Mouse (Mus musculus) ovary, postnatal 14 days (tissue): ENCODE measurements at regions not wholly inside any gene's neighbourhood (a gene's known extent, or its start where the extent isn't known, plus 50 kb on each side); places are given as distances from the start of the nearest gene placed in this dataset.

ENCODE experiments used
- DNase-seq: peaks from one replicate; pipeline ENCODE4 v3.0.0; 2022; ENCODE audit warnings: low spot score

DNA sequence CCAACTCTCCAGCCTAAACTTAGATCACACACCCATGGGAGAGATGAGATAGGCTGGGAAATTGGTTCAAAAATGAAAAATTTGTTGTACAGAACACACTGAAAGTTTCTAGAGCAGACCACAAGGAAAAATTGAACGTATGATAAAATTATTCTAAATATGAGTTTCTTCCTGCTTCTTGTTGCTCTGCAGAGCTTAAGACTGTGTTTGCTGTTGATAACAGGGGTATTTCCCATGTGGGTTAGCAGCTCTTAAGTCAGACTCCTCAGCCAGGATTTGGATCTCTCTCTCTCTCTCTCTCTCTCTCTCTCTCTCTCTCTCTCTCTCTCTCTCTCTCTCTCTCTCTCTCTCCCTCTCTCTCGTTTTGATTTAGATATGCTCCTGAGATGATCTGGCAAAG lies 173.5 kb upstream of the Stt3b start:
- no peak for DNase-seq

DNA sequence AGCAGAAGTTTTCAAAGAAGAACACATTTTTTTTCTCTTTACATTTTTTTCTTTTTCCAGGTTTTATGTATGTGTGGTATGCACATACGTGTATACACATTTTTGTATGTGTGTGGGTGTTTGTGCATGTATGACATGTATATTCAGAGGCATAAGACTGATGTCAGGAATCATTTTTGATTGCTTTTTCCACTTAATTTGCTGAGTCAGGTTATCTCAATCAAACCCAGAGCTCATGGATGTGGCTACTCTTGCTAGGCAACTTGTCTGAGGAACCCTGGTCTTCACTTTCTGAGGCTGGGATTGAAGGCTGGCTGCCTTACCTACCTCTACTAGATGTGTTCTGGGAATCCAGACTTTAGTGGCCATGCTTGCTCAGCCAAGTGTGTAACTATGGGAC lies 174.2 kb upstream of the Stt3b start:
- DNase-seq, result no peak

DNA sequence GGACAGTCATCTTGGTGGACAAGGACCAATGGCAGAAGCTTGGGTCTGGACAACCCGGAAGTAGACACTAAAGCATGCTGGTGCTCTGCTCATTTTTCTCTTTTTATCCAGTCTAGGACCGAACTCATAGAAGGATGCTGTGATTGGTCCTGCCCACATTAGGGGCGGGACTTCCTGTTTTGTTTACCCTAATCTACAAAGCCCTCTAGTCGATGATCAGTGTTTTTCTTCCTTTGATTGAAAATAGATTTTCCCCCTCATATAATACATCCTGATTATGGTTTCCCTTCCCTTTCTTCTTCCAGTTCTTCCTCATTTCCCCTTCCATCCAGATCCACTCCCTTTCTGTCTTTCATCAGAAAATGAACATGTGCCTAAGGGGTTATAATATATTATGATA lies 175.0 kb upstream of the Stt3b start:
- DNase-seq, result no peak

DNA sequence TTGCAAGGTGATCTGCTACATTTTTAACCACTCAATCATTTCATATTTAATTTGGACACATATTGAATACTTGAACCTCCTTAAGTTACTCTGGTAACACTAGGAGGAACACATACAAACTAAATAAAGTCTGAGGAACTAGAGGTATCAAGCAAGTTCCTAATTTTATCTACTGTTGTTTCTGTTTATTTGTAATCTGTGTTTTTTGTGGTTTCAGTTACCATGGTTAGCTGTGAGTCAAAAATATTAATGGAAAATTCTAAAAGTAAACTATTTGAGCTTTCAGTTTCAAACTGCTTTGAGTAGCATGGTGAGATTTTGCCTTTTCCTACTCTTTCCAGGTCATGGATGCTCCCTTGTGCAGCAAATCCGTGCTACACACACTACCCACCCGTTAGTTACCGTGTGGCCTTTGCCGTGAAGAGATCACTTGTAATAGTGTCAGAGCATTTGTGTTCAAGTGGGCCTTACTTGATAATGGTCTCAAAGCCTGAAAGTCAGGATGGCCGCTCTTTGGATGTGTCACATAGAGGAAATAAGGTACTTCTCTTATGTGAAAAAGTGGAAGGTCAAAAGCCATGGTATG lies 177.0 kb upstream of the Stt3b start:
- DNase-seq, result no peak

DNA sequence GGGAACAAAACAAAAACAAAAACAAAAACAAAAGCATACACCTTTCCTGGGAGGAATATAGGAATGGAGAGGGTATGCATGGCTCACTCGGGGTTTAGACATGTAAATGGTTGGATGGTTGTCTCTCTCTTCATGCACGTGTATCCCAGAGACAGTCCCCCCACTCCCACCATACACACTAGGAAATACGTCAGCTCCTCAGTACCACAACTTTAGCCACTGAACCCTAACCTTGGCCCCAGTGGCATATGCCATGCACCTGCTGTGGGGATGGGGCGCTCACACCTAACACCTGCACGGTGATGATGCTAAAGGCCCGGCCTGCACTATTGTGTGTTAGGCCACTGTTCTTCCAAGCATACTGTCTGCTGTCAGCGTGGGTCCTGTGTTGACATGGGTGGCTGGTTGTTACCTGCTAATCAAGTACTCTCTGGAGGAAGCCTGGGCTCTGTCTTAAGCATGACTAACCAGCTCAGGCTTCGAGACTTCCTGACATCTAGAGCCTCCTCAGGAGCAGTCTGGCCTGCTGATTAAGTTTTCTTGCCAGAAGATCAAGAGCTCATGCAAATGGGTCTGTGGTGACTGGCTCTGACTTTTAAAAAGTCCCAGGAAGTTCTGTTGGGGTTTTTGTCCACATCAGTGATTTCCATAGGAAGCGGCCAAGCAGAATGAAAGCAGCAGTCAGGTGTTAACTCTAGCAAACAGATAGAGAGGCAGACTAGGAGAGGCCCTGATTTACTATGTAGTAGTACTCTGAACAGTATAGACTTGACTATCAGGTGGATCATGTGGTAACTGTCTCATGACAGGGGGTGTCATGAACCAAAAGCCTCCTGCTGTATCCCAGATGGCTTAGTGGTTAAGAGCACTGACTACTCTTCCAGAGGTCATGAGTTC lies 178.9 kb upstream of the Stt3b start:
- DNase-seq, result no peak

DNA sequence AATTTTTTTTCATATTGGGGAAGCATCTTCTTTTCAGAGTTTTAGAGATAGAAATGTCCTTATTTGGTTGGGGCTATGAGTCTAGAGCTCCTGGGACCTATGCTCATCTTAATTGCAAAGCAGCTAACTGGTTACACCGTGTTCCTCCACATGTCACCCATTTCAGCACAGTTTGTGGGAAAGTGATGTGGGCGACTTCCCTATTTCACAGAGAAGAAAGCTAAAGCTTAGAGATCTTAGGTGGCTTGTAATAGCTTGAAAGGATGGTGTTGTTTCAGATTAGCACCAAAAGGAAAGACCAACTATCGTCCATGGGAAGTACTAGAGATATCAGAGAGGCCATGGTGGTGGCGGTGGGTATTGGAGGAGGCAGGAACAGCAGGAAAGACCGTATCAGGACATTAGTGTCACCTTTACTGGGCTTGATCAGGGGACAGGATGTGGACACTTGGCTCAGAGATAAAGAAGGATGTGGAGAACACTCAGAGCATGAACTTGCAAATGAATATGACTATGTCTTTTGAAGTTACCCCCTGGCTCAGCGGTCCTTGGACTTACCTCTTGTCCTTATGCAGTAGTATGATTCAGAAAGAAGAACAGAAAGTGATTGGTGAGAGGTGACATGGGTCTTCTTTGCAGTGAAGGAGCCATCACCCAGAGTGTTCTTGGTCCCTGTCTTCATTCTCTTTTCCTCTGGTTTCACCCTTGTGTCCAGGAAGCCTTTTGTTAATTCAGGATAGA lies 182.4 kb upstream of the Stt3b start:
- DNase-seq, result no peak

DNA sequence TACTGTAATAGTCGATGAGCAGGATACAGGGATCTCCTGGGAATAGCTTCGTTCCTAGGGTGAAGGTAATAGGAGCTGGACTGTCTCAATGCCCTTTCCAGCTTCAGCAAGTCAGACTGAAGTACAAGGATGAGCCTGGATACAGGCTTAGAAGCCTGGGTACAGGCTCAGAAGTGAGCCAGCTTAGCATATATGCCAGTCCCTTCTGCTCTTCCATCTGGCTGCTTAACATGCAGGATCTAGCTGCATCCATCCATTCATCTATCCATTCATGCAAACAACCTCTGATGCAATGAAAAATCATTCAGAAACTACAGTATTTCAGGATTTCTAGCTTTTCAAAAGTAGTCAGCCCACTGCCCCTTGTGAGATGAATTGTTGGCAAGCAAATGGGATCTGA lies 183.5 kb upstream of the Stt3b start:
- DNase-seq, result no peak

DNA sequence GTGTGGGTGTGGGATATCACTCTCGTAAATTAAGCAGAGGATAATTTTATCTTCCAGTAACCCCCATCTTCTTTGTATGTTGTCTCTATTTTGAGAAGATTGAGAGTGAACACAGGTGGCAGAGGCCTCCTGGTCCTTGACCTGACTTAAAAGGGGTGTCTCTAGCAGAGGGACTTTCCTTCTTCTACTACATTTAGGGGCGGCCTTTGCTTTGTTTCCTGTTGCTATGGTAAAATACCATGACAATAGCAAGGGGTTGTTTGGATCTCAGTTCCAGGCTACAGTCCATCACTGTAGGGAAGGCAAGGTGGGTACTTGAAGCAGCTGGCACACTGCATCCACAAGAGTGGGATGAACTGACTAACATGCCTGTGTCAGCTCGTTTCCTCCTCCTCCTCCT lies 189.3 kb upstream of the Stt3b start:
- DNase-seq, result no peak

DNA sequence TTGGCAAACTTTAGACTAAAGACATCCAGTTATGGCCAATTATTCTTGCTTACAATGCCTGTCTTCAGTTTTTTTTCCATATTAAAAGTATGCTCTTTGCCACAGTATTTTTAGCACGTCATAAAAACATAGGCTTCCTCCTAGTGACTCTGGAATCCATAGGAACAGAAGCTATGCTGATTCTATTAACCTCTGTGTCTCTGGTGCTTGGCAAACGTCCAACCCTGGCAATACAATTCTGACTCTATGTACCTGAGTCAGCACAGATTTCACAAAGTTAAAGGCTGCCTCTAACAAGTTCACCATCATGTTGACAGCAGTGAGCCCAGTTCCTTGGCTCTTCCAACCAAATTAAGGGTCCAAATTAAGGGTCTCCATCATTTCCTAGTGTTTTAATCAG lies 194.6 kb upstream of the Stt3b start:
- no peak for DNase-seq

DNA sequence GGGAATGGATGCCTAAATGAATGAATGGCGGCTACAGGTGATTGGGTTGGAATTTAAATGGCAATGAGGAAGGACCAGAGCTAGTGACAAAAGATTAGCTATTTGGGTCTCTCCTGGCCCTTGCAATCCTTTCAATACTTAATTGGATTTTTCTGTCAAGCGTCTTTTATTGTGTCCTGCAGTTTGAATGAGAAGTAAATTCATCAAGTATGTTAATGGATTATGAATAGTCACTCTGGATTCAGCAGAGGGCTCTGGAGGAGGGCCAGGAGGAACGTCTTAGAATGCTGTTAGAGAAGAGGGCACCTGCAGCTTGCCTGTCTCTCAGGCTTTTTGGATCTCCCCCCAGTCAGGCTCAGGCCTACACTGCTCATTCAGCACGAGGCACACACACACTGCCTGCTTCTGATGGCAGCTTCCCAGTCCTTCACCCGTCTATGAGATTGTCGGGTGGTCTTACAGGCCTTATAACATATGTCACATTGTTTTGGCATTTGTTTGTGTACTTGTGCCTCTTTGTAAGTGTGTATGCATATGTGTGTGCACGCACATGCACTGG lies 197.0 kb upstream of the Stt3b start:
- DNase-seq, result no peak

DNA sequence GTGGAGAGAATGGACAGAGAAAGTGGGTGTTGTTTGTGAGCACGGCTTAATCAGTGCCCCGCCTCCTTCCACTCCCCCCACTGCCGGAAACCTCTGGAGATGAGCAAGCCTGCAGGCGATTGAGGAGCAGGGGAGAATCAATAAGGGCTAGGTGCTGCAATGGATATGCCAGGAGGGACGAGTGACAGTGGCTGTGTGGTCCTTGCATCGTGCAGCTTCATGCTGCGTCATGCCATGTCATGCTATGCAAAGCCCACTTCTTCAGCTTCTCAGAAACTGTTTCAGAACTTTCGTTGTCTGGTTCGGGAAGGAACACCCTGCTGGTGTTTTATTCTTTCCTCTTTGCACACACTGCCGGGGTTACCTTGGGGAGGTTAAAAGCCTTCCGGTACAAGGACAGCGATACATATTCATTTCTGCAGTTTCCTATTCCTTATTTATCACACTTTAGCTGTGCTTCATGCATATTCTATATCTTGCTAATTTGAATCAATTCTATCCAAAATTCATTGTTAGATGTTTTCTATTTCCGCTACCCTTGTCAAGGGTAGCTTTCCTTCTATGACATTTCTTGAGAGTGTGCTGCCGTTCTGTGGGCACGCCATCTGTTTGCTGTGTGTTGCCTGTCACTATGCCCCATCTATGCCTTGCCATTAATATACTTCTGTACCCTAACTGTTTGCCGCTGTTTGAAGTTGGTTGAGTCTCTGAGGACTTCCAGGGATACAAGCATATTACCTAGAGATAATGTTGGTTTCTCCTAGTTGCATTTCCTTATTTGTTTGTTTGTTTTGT lies 202.8 kb upstream of the Stt3b start:
- DNase-seq, result no peak

DNA sequence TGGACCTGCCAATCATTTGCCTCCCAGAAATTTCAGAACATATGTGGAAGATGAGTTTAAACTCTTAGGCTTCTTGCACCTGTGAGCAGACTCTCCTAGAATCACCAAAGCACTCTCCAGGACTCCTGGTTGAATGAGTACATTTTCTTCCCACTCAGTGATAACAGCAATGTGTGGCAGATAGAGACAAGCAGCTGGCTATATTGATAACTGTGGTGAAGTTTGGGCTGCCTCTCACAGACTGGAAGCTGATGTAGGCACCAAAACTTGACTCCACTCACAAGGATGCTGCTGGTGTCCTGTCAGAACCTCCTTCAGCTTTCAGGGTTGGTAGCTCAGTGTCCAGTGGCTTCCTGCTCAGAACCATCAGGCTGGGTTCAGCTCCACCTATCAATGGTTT lies 207.7 kb upstream of the Stt3b start:
- DNase-seq, result no peak

DNA sequence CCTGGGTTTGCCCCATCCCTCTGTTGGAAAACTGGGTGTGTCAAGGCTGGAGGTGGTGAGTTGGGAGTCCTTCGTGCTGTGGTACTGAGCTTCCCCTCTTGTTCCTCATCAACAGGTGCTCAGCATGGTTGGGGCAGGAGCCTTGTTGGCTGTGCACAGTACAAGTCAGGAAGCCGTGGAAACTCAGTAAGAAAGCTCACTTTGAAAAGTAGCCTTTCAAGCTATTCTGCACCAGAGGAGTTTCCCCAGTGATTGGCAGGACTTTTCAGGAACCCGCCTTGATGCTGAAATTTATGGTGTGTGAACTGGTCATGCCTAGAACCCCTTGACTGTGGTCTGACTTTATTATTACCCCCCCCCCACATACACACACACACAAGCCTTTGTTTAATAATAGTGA lies 213.9 kb upstream of the Stt3b start:
- DNase-seq, result no peak

DNA sequence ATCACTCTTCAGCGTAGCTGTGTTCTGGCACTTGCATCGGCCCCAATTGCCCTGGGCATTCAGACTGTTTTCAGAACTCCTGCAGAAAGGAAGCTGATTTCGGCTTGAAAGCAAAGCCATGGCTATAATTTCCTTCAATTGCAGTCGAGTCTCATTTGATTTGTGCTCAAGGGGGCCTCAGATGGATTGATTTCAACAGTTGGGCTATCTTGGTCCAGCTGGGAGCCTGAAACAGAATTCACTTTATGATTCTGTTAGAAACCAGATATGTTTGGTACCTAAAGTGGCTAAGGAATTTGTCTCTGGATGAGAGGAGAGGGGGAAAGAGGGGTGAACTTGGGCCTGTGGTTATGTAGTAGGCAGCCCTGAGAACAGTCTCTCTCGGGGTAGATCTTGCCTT lies 214.4 kb upstream of the Stt3b start:
- no peak for DNase-seq

DNA sequence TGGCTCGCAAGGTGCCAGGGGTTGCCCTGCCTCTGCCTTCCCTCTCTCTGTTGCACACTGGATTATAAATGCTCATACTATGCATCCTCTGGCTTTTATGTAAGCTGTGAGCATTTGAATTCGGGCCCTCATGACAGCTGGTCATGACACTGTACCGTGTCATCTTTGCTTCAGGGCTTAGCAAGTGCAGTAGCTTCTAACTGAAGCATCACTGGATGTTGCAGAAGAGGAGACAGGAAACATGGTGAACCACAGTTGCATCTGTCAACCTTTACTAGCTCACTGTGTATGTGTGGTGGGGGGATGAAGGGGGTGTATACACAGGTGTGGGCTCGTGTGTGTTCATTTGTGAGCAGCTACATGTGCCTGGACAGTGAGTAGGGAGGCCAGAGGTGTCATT lies 216.1 kb upstream of the Stt3b start:
- no peak for DNase-seq

DNA sequence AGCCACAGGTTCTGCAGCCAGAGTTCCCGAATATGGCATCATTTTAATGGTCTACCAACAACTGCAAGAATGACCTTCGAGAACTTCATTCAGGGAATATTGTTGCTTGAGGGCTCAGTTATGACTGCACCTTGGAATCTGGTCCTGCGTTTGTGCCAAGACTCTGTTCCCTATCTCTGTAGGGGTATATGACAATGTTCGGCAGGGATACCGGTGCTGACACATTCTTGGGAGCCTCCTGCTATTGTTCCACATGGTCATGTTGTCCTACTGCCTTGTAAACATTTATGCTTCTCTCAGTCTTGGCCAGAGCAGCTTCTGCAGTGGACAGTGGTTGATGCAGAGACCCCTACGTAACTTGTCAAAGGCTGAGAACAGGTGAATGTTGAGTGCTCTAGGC lies 216.8 kb upstream of the Stt3b start:
- no peak for DNase-seq

DNA sequence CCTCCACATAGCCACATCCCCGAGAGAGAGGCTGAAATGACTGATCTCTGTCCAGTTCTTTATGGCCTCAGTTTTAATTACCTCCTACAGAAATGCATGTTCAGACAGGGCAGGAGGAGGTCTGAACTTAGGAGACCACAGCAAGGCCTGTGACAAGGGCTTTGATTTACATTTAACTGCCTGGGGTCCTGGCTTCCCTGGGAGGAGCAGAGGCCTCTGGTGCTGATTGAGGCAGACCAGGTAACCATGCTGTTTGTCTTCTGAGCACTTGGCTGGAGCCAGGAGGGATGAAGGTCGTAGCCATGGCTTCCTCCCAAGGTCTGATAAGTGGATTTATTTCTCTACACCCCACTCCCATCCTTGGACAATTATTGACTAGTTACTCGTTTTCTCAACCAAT lies 224.0 kb upstream of the Stt3b start:
- DNase-seq, result no peak

DNA sequence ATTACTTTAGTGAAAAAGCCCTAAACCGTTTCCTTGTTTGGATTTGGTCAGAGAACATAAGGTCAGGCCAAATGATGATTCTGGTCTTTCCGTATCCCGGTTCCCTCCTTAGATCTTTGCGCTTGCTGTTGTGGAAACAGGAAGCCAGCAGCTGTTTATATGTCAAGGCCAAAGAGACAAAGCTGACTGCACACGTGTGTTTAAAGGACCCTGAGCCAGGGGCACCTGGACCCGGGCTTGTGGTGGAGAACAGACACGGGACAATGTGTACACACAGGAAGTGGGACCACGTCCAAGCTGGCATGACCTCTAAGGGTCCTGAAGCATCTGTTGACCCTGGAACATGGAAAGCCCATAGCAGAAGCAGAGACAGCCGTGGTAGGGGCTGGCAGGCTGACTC lies 233.4 kb upstream of the Stt3b start:
- DNase-seq, result no peak

DNA sequence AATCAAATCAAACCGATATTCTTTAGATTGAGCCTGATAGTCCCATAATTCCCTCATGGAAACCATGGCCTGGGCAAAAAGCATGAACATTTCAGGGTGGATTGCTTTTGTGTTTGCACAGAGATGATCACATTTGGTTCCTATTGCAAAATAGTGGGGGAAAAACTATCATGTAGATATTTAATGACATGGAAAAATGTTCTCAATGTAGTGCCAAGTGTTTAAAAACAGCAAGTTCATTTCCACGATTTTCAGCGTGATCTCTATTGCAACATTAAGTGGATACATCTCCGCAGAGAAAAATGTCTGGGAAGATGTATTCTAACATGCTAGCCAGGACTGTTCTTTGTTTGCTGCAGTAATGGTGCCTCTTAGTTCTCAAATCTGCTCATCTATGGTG lies 235.0 kb upstream of the Stt3b start:
- no peak for DNase-seq

DNA sequence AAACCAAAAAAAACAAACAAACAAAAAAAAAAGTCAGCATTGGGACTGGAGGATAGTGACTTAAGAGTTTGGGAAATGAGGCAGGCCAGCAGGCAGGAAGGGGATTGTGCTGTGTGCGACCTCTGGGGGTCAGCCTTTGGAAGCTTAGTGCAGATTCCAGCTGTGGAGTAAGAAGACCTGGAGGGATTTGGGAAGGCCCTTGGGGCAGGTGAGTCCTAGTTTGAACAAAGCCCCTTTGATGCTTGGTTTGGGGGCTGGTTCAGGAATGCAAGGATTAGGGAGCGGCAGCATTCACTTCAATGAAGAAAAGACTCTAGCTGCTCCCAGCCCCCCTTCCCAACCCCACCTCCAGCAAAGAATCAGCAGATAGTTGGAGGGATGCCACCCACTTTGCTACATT lies 235.6 kb upstream of the Stt3b start:
- DNase-seq, result no peak

DNA sequence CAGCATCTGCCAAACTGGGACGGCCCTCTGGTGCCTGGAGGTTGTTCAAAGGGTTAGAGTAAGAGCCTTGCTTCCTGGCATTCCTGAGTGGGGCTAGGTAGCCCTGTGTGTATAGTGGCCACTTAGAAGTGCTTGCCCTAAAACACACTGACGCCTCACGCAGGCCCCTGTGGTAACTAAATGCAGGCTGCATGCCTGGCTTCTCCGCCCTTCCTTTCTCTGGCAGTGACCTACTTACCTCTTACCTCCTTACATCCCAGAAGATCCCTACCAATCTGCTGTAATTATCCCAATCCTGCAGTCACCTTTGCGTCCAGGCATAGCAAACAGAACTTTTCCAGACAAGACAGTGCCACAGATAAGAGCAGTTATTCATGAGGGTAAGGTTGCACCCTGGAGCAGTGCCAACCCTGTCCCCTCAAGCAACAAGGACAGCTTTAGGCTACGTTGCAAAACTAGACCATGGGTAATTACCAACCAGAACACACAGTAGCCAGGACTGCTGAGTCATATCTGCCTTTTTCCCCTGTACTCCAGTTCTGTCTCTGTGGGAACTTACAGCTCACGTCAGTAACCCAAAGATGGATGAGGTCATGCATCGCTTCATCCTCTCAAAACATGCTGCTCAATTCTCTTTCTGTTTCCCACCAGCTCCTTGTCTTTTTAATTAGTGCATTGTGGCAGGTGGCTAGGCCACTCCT lies 237.6 kb upstream of the Stt3b start:
- no peak for DNase-seq
